Mouse (Mus musculus): Measurements from ENCODE around the gene Lefty1. TPM values are rescaled to one million over a fixed set of nuclear protein-coding genes. Genes with fewer than 3 reads are reported as not detected.
"Not testable (repeated sequence)": the region's sequence is repeated elsewhere in the genome, so short reads cannot be mapped to it uniquely, and the experiment has no call there.

Gene Lefty1
- polyA plus RNA-seq, 1 experiment from 2014 or later, result 1.2 TPM

DNA sequence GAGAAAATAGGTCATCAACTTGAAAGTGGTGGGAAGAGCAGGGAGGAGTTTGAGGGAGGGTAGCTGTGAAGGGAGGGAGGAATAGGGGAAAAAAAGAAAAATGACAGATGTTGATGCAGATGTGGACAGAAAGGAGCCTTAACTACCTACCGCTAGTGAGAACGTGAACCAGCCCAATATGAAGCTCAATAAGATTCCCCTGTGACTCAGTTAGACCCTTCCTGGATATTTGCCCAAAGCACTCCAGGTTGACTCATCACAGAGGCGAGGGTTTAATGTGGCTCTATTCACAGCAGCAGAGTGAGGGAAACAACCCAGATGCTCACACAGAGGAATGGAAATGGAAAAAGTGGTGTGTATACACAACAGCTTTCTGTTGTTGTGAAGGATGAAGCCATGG lies 3.7 kb upstream of the Lefty1 start:
- no peak overlapping the region for H3K9ac ChIP-seq (ENCODE audit: low read depth, low read length)
- H3K4me1 ChIP-seq (ENCODE audit: control insufficient read depth, insufficient read depth, low read length), result no peaks in the 10 kb centered on the region
- H3K36me3 ChIP-seq (ENCODE audit: control insufficient read depth, insufficient read depth, low read length), result no peaks in the 10 kb centered on the region
- 76% methylated on average over 3 of the region's 3 CpGs for WGBS (ENCODE audit: insufficient replicate concordance)
- no peak overlapping the region for H3K4me3 ChIP-seq (ENCODE audit: low read depth, low read length)
- H3K4me2 ChIP-seq, result no peak overlapping the region
- H3K27me3 ChIP-seq (ENCODE audit: control insufficient read depth, insufficient read depth, low read length), result peaks cover 31% of the 10 kb centered on the region
- H3K27ac ChIP-seq (ENCODE audit: low read depth, low read length), result no peak overlapping the region
- no peak for ATAC-seq (replicated peaks; ENCODE audit: insufficient number of reproducible peaks, low FRiP score, low TSS enrichment)
- H3K9me3 ChIP-seq (replicated peaks; ENCODE audit: control insufficient read depth, low read length), result no peaks in the 10 kb centered on the region

DNA sequence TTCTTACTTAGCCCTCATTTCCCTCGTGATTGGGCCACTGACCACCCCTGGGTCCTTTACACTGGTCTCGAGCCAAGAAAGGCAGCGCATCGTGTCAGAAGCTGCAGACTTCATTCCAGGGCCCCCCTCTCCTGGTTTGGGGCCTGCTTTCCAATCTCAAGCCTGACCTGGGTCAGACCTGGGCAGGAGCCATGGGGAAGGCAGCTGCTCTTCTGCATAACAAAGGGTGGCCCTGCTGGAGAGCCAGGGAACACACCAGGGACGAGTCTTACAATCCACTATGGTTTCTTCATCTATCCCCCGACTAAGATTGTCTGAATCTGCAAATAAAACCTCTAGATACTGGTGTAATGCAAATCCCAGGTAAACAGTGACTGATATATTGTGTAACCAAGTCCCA lies 1.2 kb upstream of the Lefty1 start:
- 22% methylated on average over 6 of the region's 6 CpGs for WGBS (ENCODE audit: insufficient replicate concordance)
- ATAC-seq (replicated peaks; ENCODE audit: insufficient number of reproducible peaks, low FRiP score, low TSS enrichment), result no peak

DNA sequence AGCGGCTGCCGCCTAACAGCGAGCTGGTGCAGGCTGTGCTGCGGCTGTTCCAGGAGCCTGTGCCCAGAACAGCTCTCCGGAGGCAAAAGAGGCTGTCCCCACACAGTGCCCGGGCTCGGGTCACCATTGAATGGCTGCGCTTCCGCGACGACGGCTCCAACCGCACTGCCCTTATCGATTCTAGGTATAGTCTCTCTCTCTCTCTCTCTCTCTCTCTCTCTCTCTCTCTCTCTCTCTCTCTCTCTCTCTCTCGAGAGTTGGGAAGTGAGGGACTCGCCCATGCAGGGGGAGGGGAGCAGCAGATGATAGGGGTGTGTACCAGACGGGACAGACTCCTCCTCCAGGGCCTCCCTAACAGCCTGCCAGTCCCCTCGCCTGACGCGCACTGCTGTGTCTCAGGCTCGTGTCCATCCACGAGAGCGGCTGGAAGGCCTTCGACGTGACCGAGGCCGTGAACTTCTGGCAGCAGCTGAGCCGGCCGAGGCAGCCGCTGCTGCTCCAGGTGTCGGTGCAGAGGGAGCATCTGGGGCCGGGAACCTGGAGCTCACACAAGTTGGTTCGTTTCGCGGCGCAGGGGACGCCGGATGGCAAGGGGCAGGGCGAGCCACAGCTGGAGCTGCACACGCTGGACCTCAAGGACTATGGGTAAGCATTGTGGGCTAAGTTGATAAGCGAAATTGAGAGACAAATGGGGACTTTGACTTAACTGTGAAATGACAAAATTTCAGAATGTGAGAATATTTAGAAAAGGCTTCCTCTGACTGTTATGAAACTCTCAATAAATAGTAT lies 2.0 kb downstream of the Lefty1 start:
- H3K36me3 ChIP-seq (ENCODE audit: control insufficient read depth, insufficient read depth, low read length); H3K9me3 ChIP-seq (replicated peaks; ENCODE audit: control insufficient read depth, low read length); H3K4me1 ChIP-seq (ENCODE audit: control insufficient read depth, insufficient read depth, low read length); H3K27ac ChIP-seq (ENCODE audit: low read depth, low read length): not testable (repeated sequence)
- Histone ChIP-seq H3K9ac (ENCODE audit: low read depth, low read length) (0 out of 2 replicates have a peak overlapping the region, but pooled peaks have one; percentile 43), H3K4me2 (peak overlapping the region; percentile 65), H3K27me3 (ENCODE audit: control insufficient read depth, insufficient read depth, low read length) (peaks cover 44% of the 10 kb centered on the region), H3K4me3 (ENCODE audit: low read depth, low read length) (peak overlapping the region; percentile 36)
- peak; percentile 82; the same call in 1 of the 2 replicates for ATAC-seq (replicated peaks; ENCODE audit: insufficient number of reproducible peaks, low FRiP score, low TSS enrichment)
- 2% methylated on average over 35 of the region's 41 CpGs for WGBS (ENCODE audit: insufficient replicate concordance)

More for the DNA sequence above, 1.2 kb upstream of the Lefty1 start:
- Histone ChIP-seq H3K4me2 (no peak overlapping the region), H3K9me3 (replicated peaks; ENCODE audit: control insufficient read depth, low read length) (no peaks in the 10 kb centered on the region), H3K27ac (ENCODE audit: low read depth, low read length) (no peak overlapping the region), H3K36me3 (ENCODE audit: control insufficient read depth, insufficient read depth, low read length) (no peaks in the 10 kb centered on the region), H3K4me1 (ENCODE audit: control insufficient read depth, insufficient read depth, low read length) (no peaks in the 10 kb centered on the region; the same call in 1 of the 2 replicates), H3K27me3 (ENCODE audit: control insufficient read depth, insufficient read depth, low read length) (peaks cover 41% of the 10 kb centered on the region), H3K9ac (ENCODE audit: low read depth, low read length) (no peak overlapping the region), H3K4me3 (ENCODE audit: low read depth, low read length) (no peak overlapping the region)

DNA sequence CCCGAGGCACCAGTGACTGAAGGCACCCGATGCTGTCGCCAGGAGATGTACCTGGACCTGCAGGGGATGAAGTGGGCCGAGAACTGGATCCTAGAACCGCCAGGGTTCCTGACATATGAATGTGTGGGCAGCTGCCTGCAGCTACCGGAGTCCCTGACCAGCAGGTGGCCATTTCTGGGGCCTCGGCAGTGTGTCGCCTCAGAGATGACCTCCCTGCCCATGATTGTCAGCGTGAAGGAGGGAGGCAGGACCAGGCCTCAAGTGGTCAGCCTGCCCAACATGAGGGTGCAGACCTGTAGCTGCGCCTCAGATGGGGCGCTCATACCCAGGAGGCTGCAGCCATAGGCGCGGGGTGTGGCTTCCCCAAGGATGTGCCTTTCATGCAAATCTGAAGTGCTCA lies 2.8 kb downstream of the Lefty1 start:
- H3K9ac ChIP-seq (ENCODE audit: low read depth, low read length); H3K36me3 ChIP-seq (ENCODE audit: control insufficient read depth, insufficient read depth, low read length); ATAC-seq (replicated peaks; ENCODE audit: insufficient number of reproducible peaks, low FRiP score, low TSS enrichment); H3K4me1 ChIP-seq (ENCODE audit: control insufficient read depth, insufficient read depth, low read length); H3K4me3 ChIP-seq (ENCODE audit: low read depth, low read length); H3K27ac ChIP-seq (ENCODE audit: low read depth, low read length); H3K9me3 ChIP-seq (replicated peaks; ENCODE audit: control insufficient read depth, low read length): not testable (repeated sequence)
- peaks cover 44% of the 10 kb centered on the region for H3K27me3 ChIP-seq (ENCODE audit: control insufficient read depth, insufficient read depth, low read length)
- WGBS (ENCODE audit: insufficient replicate concordance), result 26% methylated on average over 13 of the region's 13 CpGs
- peak overlapping the region; percentile 65; the same call in 1 of the 2 replicates for H3K4me2 ChIP-seq

DNA sequence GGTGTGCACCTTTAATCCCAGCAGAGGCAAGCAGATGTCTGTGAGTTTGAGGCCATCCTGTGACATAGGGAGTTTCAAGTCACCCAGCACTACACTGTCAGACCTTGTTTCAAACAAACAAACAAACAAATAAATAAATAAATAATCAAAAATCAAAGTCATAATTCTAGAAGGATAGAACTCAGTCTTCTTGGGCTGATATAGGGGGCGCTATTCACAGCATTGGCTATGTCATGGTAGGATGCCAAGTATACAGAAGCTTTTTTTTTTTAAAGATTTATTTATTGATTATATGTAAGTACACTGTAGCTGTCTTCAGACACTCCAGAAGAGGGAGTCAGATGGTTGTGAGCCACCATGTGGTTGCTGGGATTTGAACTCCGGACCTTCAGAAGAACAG lies 4.0 kb downstream of the Lefty1 start:
- H3K9ac ChIP-seq (ENCODE audit: low read depth, low read length); H3K4me3 ChIP-seq (ENCODE audit: low read depth, low read length); H3K36me3 ChIP-seq (ENCODE audit: control insufficient read depth, insufficient read depth, low read length); H3K4me2 ChIP-seq; H3K4me1 ChIP-seq (ENCODE audit: control insufficient read depth, insufficient read depth, low read length); ATAC-seq (replicated peaks; ENCODE audit: insufficient number of reproducible peaks, low FRiP score, low TSS enrichment); H3K9me3 ChIP-seq (replicated peaks; ENCODE audit: control insufficient read depth, low read length); H3K27ac ChIP-seq (ENCODE audit: low read depth, low read length): not testable (repeated sequence)
- WGBS (ENCODE audit: insufficient replicate concordance), result 76% methylated on average over 2 of the region's 2 CpGs
- H3K27me3 ChIP-seq (ENCODE audit: control insufficient read depth, insufficient read depth, low read length), result peaks cover 36% of the 10 kb centered on the region

DNA sequence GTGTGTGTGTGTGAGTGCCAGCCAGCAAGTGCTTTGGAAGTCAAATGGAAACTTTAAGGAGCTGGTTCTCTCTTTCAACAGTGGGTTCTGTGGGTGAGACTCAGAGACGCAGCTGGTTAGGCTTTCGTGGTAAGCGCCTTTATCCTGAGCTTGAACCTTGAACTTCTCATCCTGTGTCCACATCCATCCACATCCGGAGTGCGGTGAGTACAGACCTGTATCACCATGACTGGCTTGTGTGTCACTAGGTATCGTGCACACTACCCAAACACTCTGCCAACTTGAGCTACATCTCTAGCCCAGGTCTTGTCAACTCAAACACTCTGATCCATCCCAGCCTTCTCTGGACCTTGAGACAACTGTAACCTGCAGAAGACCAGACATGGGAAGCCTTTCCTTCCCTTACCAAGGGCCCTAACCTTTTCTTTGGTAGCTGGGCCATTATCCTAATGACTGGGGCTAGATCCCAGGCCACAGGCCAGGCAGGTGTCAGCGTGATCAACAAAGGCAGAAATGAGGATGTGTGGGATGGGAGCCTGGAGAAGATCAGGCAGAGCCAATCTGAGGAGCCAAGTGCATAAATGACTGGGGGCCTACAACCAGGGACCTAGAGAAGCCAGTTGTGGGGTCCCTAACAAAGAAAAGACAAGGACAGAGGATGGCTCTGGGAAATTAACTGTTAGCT lies 6.1 kb downstream of the Lefty1 start:
- no peak overlapping the region for H3K9ac ChIP-seq (ENCODE audit: low read depth, low read length)
- H3K4me2 ChIP-seq, result peak overlapping the region; percentile 99
- no peak overlapping the region for H3K4me3 ChIP-seq (ENCODE audit: low read depth, low read length)
- no peak for ATAC-seq (replicated peaks; ENCODE audit: insufficient number of reproducible peaks, low FRiP score, low TSS enrichment)
- peaks cover 18% of the 10 kb centered on the region for H3K27me3 ChIP-seq (ENCODE audit: control insufficient read depth, insufficient read depth, low read length)
- H3K4me1 ChIP-seq (ENCODE audit: control insufficient read depth, insufficient read depth, low read length), result peaks cover 17% of the 10 kb centered on the region
- H3K27ac ChIP-seq (ENCODE audit: low read depth, low read length), result no peak overlapping the region
- H3K9me3 ChIP-seq (replicated peaks; ENCODE audit: control insufficient read depth, low read length), result no peaks in the 10 kb centered on the region
- 80% methylated on average over 7 of the region's 7 CpGs for WGBS (ENCODE audit: insufficient replicate concordance)
- no peaks in the 10 kb centered on the region for H3K36me3 ChIP-seq (ENCODE audit: control insufficient read depth, insufficient read depth, low read length)

DNA sequence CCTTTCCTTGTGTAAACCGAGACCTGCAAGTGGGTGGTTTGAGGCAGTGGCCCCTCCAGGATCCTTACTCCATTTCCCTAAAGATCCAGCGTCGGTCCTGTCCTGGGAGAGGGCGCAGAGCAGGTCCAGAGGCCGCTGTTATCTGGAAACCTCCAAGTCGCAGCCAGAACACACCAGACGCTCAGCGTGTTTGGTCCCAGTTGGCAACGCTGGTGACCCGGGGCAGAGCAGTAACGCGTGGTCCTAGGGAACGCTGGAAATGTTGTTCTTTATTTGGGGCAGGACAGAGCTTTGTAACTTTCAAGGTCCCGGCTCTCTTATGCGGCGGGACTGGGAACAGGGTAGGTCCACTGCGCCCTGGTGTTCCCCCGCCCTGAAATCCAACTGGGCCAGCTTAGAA lies 6.9 kb downstream of the Lefty1 start:
- peak overlapping the region; percentile 59; the same call in 1 of the 2 replicates for H3K27ac ChIP-seq (ENCODE audit: low read depth, low read length)
- no peaks in the 10 kb centered on the region; the same call in 1 of the 2 replicates for H3K36me3 ChIP-seq (ENCODE audit: control insufficient read depth, insufficient read depth, low read length)
- H3K4me2 ChIP-seq, result peak overlapping the region; percentile 99
- no peaks in the 10 kb centered on the region for H3K9me3 ChIP-seq (replicated peaks; ENCODE audit: control insufficient read depth, low read length)
- H3K9ac ChIP-seq (ENCODE audit: low read depth, low read length), result peak overlapping the region; percentile 90
- peaks cover 24% of the 10 kb centered on the region for H3K4me1 ChIP-seq (ENCODE audit: control insufficient read depth, insufficient read depth, low read length)
- no peak for ATAC-seq (replicated peaks; ENCODE audit: insufficient number of reproducible peaks, low FRiP score, low TSS enrichment)
- peaks cover 15% of the 10 kb centered on the region for H3K27me3 ChIP-seq (ENCODE audit: control insufficient read depth, insufficient read depth, low read length)
- 2% methylated on average over 18 of the region's 18 CpGs for WGBS (ENCODE audit: insufficient replicate concordance)
- H3K4me3 ChIP-seq (ENCODE audit: low read depth, low read length), result peak overlapping the region; percentile 94

DNA sequence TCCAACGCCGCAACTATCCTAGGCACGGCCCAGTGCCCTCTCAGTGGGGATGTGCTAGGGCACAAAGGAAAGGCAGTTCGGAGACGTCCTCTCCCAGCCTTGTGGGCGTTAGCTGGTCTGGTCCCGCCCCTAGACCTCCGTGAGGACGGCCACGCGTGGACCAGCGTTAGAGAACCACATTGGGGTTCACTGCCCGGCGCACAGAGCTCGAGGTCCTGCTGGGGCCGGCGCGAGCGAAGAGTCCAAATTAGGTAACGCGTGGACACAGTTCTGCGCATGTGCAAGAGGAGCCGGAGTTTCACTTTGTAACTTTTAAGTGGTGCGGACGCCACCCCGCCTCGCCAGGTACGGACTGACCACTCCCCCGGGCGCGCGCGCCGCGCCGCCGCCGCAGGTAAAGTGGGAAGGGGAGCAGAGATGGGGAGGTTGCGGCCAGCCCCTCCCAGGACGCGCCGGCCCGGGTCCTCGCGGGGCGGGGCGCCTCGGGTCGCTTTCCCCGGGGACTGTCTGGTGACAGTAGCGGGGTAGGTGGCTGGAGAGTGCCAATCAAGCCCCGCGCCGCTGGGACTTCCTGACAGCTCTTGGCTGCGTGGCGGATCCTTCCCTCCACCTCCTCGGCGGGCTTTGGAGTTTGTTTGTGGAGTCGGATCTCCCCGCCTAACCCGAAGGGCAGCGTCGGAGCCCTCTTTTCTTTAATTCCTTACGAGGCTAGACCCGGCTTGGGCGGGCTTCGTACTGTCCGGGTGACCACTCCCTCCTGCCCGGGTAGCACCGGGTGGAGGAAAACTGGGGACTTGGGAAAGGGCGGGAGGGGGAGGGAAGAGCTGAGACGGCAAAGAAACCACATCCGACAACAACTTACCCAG lies 7.6 kb downstream of the Lefty1 start, which contains the start of gene Tmem63a:
Tmem63a (plus strand) TSS at position 179 of the 866 bp plus-strand sequence.
- peaks cover 14% of the 10 kb centered on the region for H3K27me3 ChIP-seq (ENCODE audit: control insufficient read depth, insufficient read depth, low read length)
- H3K4me2 ChIP-seq, result peak within 1 kb of the TSS; percentile 99
- peak within 1 kb of the TSS; percentile 59 for H3K27ac ChIP-seq (ENCODE audit: low read depth, low read length)
- H3K36me3 ChIP-seq (ENCODE audit: control insufficient read depth, insufficient read depth, low read length), result no peaks in the 10 kb centered on the region; the same call in 1 of the 2 replicates
- peaks cover 24% of the 10 kb centered on the region for H3K4me1 ChIP-seq (ENCODE audit: control insufficient read depth, insufficient read depth, low read length)
- peak; percentile 51 for ATAC-seq (replicated peaks; ENCODE audit: insufficient number of reproducible peaks, low FRiP score, low TSS enrichment)
- peak within 1 kb of the TSS; percentile 90 for H3K9ac ChIP-seq (ENCODE audit: low read depth, low read length)
- WGBS (ENCODE audit: insufficient replicate concordance), result under 1% methylated on average over 72 of the region's 73 CpGs
- peak within 1 kb of the TSS; percentile 94 for H3K4me3 ChIP-seq (ENCODE audit: low read depth, low read length)
- H3K9me3 ChIP-seq (replicated peaks; ENCODE audit: control insufficient read depth, low read length), result no peaks in the 10 kb centered on the region
